Mouse (Mus musculus) heart, embryonic 16.5 days (tissue): ENCODE results near the gene St6galnac6. TPM values are rescaled to one million over a fixed set of nuclear protein-coding genes. Genes with fewer than 3 reads are reported as not detected.

Experiments
- ATAC-seq: fragments of 200-750 bp; cut with Nextera tagmentation; replicated peaks from 2 replicates; pipeline ENCODE4 v1.8.0; 2017; ENCODE audit warnings: moderate number of reproducible peaks; ENCODE audit not compliant: insufficient read depth, low FRiP score; ENCODE audit errors: extremely low read depth
- H3K27ac ChIP-seq: fragments of 300-500 bp; sonication (generic); 2 replicates; pipeline ENCODE4 v1.5.1; 2014; ENCODE audit warnings: mild to moderate bottlenecking, low read length, control low read depth, moderate library complexity
- H3K27me3 ChIP-seq: fragments of 300-500 bp; sonication (generic); 2 replicates; pipeline ENCODE4 v1.6.1; 2014; ENCODE audit warnings: low read length, mixed read lengths; ENCODE audit not compliant: control insufficient read depth, insufficient read depth
- H3K36me3 ChIP-seq: fragments of 300-500 bp; sonication (generic); 2 replicates; pipeline ENCODE4 v1.6.1; 2014; ENCODE audit not compliant: control insufficient read depth, insufficient read depth
- H3K4me1 ChIP-seq: fragments of 300-500 bp; sonication (generic); 2 replicates; pipeline ENCODE4 v1.6.1; 2014; ENCODE audit warnings: low read length, mixed read lengths; ENCODE audit not compliant: control insufficient read depth, insufficient read depth
- H3K4me2 ChIP-seq: fragments of 300-500 bp; sonication (generic); 2 replicates; pipeline ENCODE4 v1.6.1; 2014; ENCODE audit warnings: low read depth, mild to moderate bottlenecking, control low read depth, low read length
- H3K4me3 ChIP-seq: fragments of 300-500 bp; sonication (generic); 2 replicates; pipeline ENCODE4 v1.5.1; 2014; ENCODE audit warnings: mild to moderate bottlenecking, control low read depth, low read length
- H3K9ac ChIP-seq: fragments of 300-500 bp; sonication (generic); 2 replicates; pipeline ENCODE4 v1.6.1; 2014; ENCODE audit warnings: low read length, control low read depth
- H3K9me3 ChIP-seq: fragments of 300-500 bp; sonication (generic); replicated peaks from 2 replicates; pipeline ENCODE4 v1.6.1; 2016; ENCODE audit warnings: low read length; ENCODE audit not compliant: control insufficient read depth
- WGBS: fragments of 180-500 bp; shearing (Covaris S2); extraction: QIAGEN DNeasy Blood & Tissue Kit; methylation state at CpG from one replicate; pipeline ENCODE4 v1.1.7; 2014; 5-methylcytosine and 5-hydroxymethylcytosine counted together
- polyA plus RNA-seq: library from polyadenylated mRNA; unstranded; fragments of >200 nt; fragmentation: Nextera tagmentation; extraction: Ambion mirVana; gene quantifications from 2 replicates; pipeline ENCODE4 v1.2.1, GENCODE M21; 2015

The St6galnac6 gene
- polyA plus RNA-seq, 1 experiment from 2014 or later, result 33.4 TPM

DNA sequence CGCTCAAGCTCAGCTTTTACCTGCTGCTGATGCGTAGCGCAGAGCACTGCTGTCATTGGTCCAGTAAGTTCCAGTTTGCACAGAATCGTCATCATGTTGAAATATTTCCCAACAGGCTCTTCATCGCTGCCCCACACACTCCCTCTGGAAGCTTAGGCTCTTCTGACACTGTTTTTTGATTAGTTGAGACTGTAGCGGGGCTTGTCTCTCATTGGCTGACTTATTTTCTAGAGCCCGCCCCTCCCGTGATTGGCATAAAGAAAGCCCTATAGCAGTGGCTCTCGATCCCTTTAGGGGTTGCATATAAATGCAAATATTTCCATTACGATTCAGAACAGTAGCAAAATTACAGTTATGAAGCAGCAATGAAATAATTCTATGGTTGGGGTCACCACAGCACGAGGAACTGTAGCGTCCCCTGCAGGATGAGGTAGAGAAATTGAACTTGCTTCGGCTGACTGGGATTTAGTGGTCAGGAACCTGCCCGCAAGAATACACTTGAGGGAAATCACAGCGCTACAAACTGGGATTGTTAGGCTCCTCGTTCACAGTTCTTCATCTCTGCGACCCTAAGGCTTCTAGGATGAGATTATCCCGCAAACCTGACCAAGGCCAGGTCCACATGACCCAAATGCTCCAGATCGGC lies 17.9 kb upstream of the St6galnac6 start:
- Histone ChIP-seq H3K9me3 (no peaks in the 10 kb centered on the region), H3K9ac (no peak overlapping the region)

DNA sequence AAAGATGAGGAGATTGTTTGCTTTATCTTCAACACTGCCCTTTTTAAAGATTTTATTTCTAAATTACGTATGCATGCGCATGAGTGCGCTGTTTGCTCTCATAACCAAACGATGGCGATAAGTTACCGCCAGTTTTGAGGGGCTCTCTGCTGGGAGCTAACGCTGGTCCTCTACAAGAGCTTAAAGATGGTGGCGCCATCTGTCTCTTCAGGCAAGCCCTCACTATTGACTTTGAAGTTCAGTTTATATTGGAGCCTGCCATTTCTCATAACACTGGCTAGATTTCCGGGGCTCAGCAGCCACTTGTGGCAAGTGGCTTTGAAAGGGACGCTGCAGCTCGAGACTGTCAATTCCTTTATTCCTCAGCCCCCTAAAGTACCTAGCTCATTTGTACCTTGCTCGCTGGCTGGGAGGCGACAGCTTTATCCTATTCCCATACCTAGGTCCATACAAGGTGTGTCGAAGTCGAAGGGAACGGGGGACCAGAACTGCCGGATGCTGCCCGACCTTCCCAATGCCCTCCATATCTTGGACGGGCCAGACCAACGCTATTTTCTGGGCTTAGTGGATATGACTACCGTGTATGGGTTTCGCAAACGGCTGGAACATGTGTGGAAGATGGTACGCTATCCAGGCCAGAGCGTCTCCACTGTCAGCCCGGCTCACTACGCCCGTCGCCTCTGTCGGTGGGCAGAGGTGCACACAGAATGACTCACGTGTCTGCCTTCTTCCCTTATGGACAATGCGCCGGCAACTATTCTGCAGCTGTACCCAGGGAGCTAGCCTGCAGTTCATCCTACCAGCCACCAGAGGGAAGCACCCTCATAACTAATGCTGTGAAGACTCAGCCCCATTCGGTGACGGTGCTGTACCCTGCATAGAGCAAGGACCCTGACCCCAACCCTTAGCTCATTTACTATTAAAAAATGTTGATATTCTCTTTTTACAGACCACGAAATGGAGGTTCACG lies 16.4 kb upstream of the St6galnac6 start:
- Histone ChIP-seq H3K9ac (peak overlapping the region; percentile 59), H3K27ac (no peak overlapping the region), H3K4me1 (peaks cover 6% of the 10 kb centered on the region; the same call in 1 of the 2 replicates), H3K4me2 (peak overlapping the region; percentile 67), H3K9me3 (no peaks in the 10 kb centered on the region), H3K27me3 (peaks cover 14% of the 10 kb centered on the region), H3K36me3 (no peaks in the 10 kb centered on the region), H3K4me3 (peak overlapping the region; percentile 42)
- ATAC-seq, result peak; percentile 60
- WGBS, result 12% methylated on average over 37 of the region's 37 CpGs

More for the DNA sequence above, 17.9 kb upstream of the St6galnac6 start:
- Histone ChIP-seq H3K27ac (no peak overlapping the region), H3K4me3 (peak overlapping the region; percentile 37), H3K4me1 (peaks cover 6% of the 10 kb centered on the region; the same call in 1 of the 2 replicates), H3K27me3 (peaks cover 20% of the 10 kb centered on the region), H3K36me3 (no peaks in the 10 kb centered on the region), H3K4me2 (peak overlapping the region; percentile 53)
- ATAC-seq, result no peak
- WGBS, result 38% methylated on average over 19 of the region's 19 CpGs

DNA sequence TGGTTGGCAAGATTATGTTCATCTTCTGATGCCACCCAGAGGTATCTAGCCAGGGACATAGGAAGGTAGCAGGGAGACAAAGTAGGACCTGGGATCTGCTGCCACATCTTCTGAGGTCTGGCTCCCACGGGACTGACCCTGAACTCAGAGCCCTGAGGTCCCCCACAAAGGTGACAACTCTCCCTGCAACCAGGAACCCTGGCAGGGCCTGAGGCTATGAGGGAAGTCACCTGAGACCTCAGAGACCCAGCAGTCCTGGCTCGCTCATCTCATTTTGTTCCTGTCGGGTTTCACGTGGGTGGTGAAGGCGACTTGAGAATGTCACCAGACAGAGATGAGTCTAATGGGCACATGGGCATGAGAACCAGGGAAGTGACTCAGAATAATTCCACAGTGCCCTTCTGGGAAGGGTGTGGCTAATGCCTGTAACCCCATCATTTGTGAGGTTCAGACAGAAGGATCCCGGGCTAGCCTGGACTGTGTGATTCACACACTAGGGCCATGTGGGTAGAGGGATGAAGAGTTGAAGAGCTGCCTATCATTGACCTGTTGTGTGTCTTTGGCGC lies 14.3 kb upstream of the St6galnac6 start:
- WGBS, result 77% methylated on average over 7 of the region's 7 CpGs
- Histone ChIP-seq H3K36me3 (no peaks in the 10 kb centered on the region), H3K4me3 (no peak overlapping the region), H3K27ac (no peak overlapping the region), H3K4me1 (peaks cover 24% of the 10 kb centered on the region), H3K27me3 (peaks cover 1% of the 10 kb centered on the region; the same call in 1 of the 2 replicates), H3K9ac (no peak overlapping the region), H3K4me2 (no peak overlapping the region), H3K9me3 (no peaks in the 10 kb centered on the region)
- ATAC-seq, result no peak

- Histone ChIP-seq H3K4me3 (peak within 1 kb of the TSS; percentile 72), H3K36me3 (no peaks in the 10 kb centered on the region), H3K4me1 (peaks cover 24% of the 10 kb centered on the region), H3K9ac (peak within 1 kb of the TSS; percentile 83), H3K27me3 (no peaks in the 10 kb centered on the region; the same call in 1 of the 2 replicates), H3K27ac (peak within 1 kb of the TSS; percentile 72), H3K4me2 (peak within 1 kb of the TSS; percentile 74), H3K9me3 (no peaks in the 10 kb centered on the region)
- ATAC-seq, result peak; percentile 88
- WGBS, result under 1% methylated on average over 37 of the region's 38 CpGs
Measured at GRCm38 (mm10) chr2:32586871-32587351, 12.6 kb upstream of the St6galnac6 start, which contains the start of gene St6galnac4. St6galnac4 (plus strand) TSS chr2:32587095.

- Histone ChIP-seq H3K36me3 (peaks cover 3% of the 10 kb centered on the region; the same call in 1 of the 2 replicates), H3K9me3 (no peaks in the 10 kb centered on the region), H3K4me3 (peak overlapping the region; percentile 72), H3K27me3 (no peaks in the 10 kb centered on the region), H3K4me2 (peak overlapping the region; percentile 74), H3K4me1 (peaks cover 23% of the 10 kb centered on the region), H3K27ac (peak overlapping the region; percentile 72), H3K9ac (peak overlapping the region; percentile 83)
- peak; percentile 18 for ATAC-seq
- 5% methylated on average over 9 of the region's 9 CpGs for WGBS
Measured at GRCm38 (mm10) chr2:32587731-32588321, 11.7 kb upstream of the St6galnac6 start.

DNA sequence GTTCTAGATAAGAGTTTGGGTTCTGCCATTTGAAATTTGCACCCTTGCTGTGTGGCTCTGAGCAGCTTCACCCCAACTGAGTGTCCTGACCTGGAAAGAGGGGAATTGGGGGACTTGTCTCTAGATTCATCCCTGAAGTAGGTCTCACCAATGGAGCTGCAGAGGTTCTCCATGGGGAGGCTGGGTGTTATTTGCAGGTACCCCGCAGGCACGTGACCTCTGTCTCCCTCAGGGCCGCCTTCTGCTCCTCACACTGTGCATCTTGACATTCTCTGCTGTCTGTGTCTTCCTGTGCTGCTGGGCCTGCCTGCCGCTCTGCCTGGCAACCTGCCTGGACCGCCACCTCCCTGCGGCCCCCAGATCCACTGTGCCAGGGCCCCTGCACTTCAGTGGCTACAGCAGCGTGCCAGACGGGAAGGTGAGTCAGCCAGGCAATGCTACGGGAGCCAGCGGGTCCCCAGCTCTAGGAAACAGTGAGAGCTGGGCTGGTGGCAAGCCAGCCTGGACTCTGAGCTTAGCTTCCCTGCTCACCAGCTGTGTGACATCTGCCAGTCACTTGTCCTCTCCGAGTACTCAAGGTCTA lies 10.2 kb upstream of the St6galnac6 start:
- 0 out of 2 replicates have a peak overlapping the region, but pooled peaks have one; percentile 3 for H3K4me3 ChIP-seq
- H3K36me3 ChIP-seq, result peaks cover 7% of the 10 kb centered on the region
- peaks cover 18% of the 10 kb centered on the region for H3K4me1 ChIP-seq
- H3K4me2 ChIP-seq, result peak overlapping the region; percentile 34
- peak; percentile 19; the same call in 1 of the 2 replicates for ATAC-seq
- WGBS, result 21% methylated on average over 11 of the region's 11 CpGs
- H3K9ac ChIP-seq, result peak overlapping the region; percentile 51
- no peaks in the 10 kb centered on the region for H3K27me3 ChIP-seq
- H3K27ac ChIP-seq, result peak overlapping the region; percentile 77
- H3K9me3 ChIP-seq, result no peaks in the 10 kb centered on the region

DNA sequence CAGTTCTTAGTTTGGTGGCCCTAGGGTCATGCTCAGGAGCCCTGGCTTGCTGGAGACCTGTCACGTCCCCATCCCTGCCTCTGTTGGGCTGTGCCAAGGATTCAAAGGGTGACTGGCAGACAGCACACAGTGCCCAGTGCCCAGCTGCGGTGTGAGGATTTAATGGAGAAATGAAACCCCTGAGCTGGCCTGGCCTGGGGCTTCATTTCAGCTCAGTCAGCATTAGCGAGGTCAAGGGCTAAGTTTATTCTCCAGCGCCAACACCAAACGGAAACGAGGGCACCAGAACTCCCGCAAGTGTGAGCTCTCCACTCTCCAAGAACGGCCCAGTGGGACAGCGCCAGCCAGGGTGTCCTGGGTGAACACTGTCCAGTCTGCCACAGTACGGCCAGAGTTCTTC lies 9.3 kb upstream of the St6galnac6 start:
- no peak overlapping the region for H3K4me3 ChIP-seq
- H3K36me3 ChIP-seq, result peaks cover 16% of the 10 kb centered on the region
- ATAC-seq, result no peak
- peaks cover 18% of the 10 kb centered on the region for H3K4me1 ChIP-seq
- H3K9ac ChIP-seq, result 0 out of 2 replicates have a peak overlapping the region, but pooled peaks have one; percentile 51
- no peaks in the 10 kb centered on the region for H3K27me3 ChIP-seq
- H3K9me3 ChIP-seq, result no peaks in the 10 kb centered on the region
- 79% methylated on average over 10 of the region's 10 CpGs for WGBS
- peak overlapping the region; percentile 77 for H3K27ac ChIP-seq
- no peak overlapping the region for H3K4me2 ChIP-seq

- H3K9ac ChIP-seq, result no peak overlapping the region
- H3K36me3 ChIP-seq, result peaks cover 25% of the 10 kb centered on the region
- ATAC-seq, result no peak
- no peak overlapping the region for H3K4me2 ChIP-seq
- 76% methylated on average over 6 of the region's 6 CpGs for WGBS
- H3K4me3 ChIP-seq, result no peak overlapping the region
- H3K27me3 ChIP-seq, result no peaks in the 10 kb centered on the region
- no peak overlapping the region for H3K27ac ChIP-seq
- H3K9me3 ChIP-seq, result no peaks in the 10 kb centered on the region
- H3K4me1 ChIP-seq, result peaks cover 18% of the 10 kb centered on the region
Measured at GRCm38 (mm10) chr2:32591249-32591648, 8.3 kb upstream of the St6galnac6 start.
